Mouse (Mus musculus): Measurements from ENCODE around the gene Ston2. TPM values are rescaled to one million over a fixed set of nuclear protein-coding genes. Genes with fewer than 3 reads are reported as not detected.

Gene Ston2
- 3.5 and 6.7 TPM in 2 replicates for polyA plus RNA-seq (2014; fragmentation: Nextera tagmentation; extraction: Ambion mirVana)

GRCm38 (mm10) chr12:91787959-91788437, at the start of gene Ston2:
TSS of gene Ston2 (minus strand) at chr12:91788387.
- Histone ChIP-seq H3K4me3 (ENCODE audit: low read depth, low read length) (no peak within 1 kb of the TSS), H3K36me3 (ENCODE audit: control insufficient read depth, insufficient read depth, low read length) (no peaks in the 10 kb centered on the region), H3K9ac (ENCODE audit: low read depth, low read length) (no peak within 1 kb of the TSS), H3K9me3 (replicated peaks; ENCODE audit: control insufficient read depth, low read length) (no peaks in the 10 kb centered on the region), H3K4me1 (ENCODE audit: control insufficient read depth, insufficient read depth, low read length) (no peaks in the 10 kb centered on the region; the same call in 1 of the 2 replicates), H3K4me2 (no peak within 1 kb of the TSS), H3K27ac (ENCODE audit: low read depth, low read length) (no peak within 1 kb of the TSS), H3K27me3 (ENCODE audit: control insufficient read depth, insufficient read depth, low read length) (no peaks in the 10 kb centered on the region)
- 79% methylated on average over 9 of the region's 9 CpGs for WGBS (ENCODE audit: insufficient replicate concordance)
- ATAC-seq (replicated peaks; ENCODE audit: insufficient number of reproducible peaks, low FRiP score, low TSS enrichment) = no peak

GRCm38 (mm10) chr12:91837401-91838065, 49.3 kb upstream of the Ston2 start:
- no peaks in the 10 kb centered on the region for H3K9me3 ChIP-seq (replicated peaks; ENCODE audit: control insufficient read depth, low read length)
- H3K27ac ChIP-seq (ENCODE audit: low read depth, low read length) = no peak overlapping the region
- H3K27me3 ChIP-seq (ENCODE audit: control insufficient read depth, insufficient read depth, low read length) = no peaks in the 10 kb centered on the region
- WGBS (ENCODE audit: insufficient replicate concordance) = 74% methylated on average over 7 of the region's 7 CpGs
- no peak overlapping the region for H3K4me3 ChIP-seq (ENCODE audit: low read depth, low read length)
- no peak overlapping the region for H3K9ac ChIP-seq (ENCODE audit: low read depth, low read length)
- no peak overlapping the region for H3K4me2 ChIP-seq
- no peak for ATAC-seq (replicated peaks; ENCODE audit: insufficient number of reproducible peaks, low FRiP score, low TSS enrichment)
- no peaks in the 10 kb centered on the region for H3K4me1 ChIP-seq (ENCODE audit: control insufficient read depth, insufficient read depth, low read length)
- H3K36me3 ChIP-seq (ENCODE audit: control insufficient read depth, insufficient read depth, low read length) = peaks cover 19% of the 10 kb centered on the region

GRCm38 (mm10) chr12:91833939-91834333, 45.7 kb upstream of the Ston2 start:
- Histone ChIP-seq H3K27ac (ENCODE audit: low read depth, low read length) (no peak overlapping the region), H3K36me3 (ENCODE audit: control insufficient read depth, insufficient read depth, low read length) (0 out of 2 replicates have a peak, but pooled peaks cover 11% of the 10 kb centered on the region), H3K4me1 (ENCODE audit: control insufficient read depth, insufficient read depth, low read length) (no peaks in the 10 kb centered on the region), H3K9me3 (replicated peaks; ENCODE audit: control insufficient read depth, low read length) (no peaks in the 10 kb centered on the region), H3K27me3 (ENCODE audit: control insufficient read depth, insufficient read depth, low read length) (no peaks in the 10 kb centered on the region), H3K4me3 (ENCODE audit: low read depth, low read length) (no peak overlapping the region), H3K9ac (ENCODE audit: low read depth, low read length) (no peak overlapping the region), H3K4me2 (no peak overlapping the region)
- ATAC-seq (replicated peaks; ENCODE audit: insufficient number of reproducible peaks, low FRiP score, low TSS enrichment) = no peak
- 82% methylated on average over 5 of the region's 5 CpGs for WGBS (ENCODE audit: insufficient replicate concordance)

GRCm38 (mm10) chr12:91833237-91833938, 45.2 kb upstream of the Ston2 start:
- Histone ChIP-seq H3K4me1 (ENCODE audit: control insufficient read depth, insufficient read depth, low read length) (no peaks in the 10 kb centered on the region), H3K36me3 (ENCODE audit: control insufficient read depth, insufficient read depth, low read length) (0 out of 2 replicates have a peak, but pooled peaks cover 9% of the 10 kb centered on the region), H3K4me3 (ENCODE audit: low read depth, low read length) (no peak overlapping the region), H3K9me3 (replicated peaks; ENCODE audit: control insufficient read depth, low read length) (no peaks in the 10 kb centered on the region), H3K27ac (ENCODE audit: low read depth, low read length) (no peak overlapping the region), H3K9ac (ENCODE audit: low read depth, low read length) (no peak overlapping the region), H3K27me3 (ENCODE audit: control insufficient read depth, insufficient read depth, low read length) (no peaks in the 10 kb centered on the region), H3K4me2 (no peak overlapping the region)
- WGBS (ENCODE audit: insufficient replicate concordance) = 85% methylated on average over 3 of the region's 3 CpGs
- ATAC-seq (replicated peaks; ENCODE audit: insufficient number of reproducible peaks, low FRiP score, low TSS enrichment) = no peak

GRCm38 (mm10) chr12:91831410-91831809, 43.2 kb upstream of the Ston2 start:
- Histone ChIP-seq H3K9ac (ENCODE audit: low read depth, low read length) (no peak overlapping the region), H3K9me3 (replicated peaks; ENCODE audit: control insufficient read depth, low read length) (no peaks in the 10 kb centered on the region), H3K27me3 (ENCODE audit: control insufficient read depth, insufficient read depth, low read length) (no peaks in the 10 kb centered on the region), H3K4me1 (ENCODE audit: control insufficient read depth, insufficient read depth, low read length) (no peaks in the 10 kb centered on the region), H3K27ac (ENCODE audit: low read depth, low read length) (no peak overlapping the region), H3K4me3 (ENCODE audit: low read depth, low read length) (no peak overlapping the region), H3K4me2 (no peak overlapping the region), H3K36me3 (ENCODE audit: control insufficient read depth, insufficient read depth, low read length) (0 out of 2 replicates have a peak, but pooled peaks cover 11% of the 10 kb centered on the region)
- no peak for ATAC-seq (replicated peaks; ENCODE audit: insufficient number of reproducible peaks, low FRiP score, low TSS enrichment)
- 92% methylated on average over 7 of the region's 7 CpGs for WGBS (ENCODE audit: insufficient replicate concordance)

GRCm38 (mm10) chr12:91820461-91820860, 32.3 kb upstream of the Ston2 start:
- Histone ChIP-seq H3K27me3 (ENCODE audit: control insufficient read depth, insufficient read depth, low read length) (no peaks in the 10 kb centered on the region), H3K9me3 (replicated peaks; ENCODE audit: control insufficient read depth, low read length) (no peaks in the 10 kb centered on the region), H3K27ac (ENCODE audit: low read depth, low read length) (no peak overlapping the region), H3K4me2 (no peak overlapping the region), H3K4me3 (ENCODE audit: low read depth, low read length) (no peak overlapping the region), H3K4me1 (ENCODE audit: control insufficient read depth, insufficient read depth, low read length) (no peaks in the 10 kb centered on the region), H3K9ac (ENCODE audit: low read depth, low read length) (no peak overlapping the region), H3K36me3 (ENCODE audit: control insufficient read depth, insufficient read depth, low read length) (peaks cover 21% of the 10 kb centered on the region)
- 87% methylated on average over 12 of the region's 12 CpGs for WGBS (ENCODE audit: insufficient replicate concordance)
- ATAC-seq (replicated peaks; ENCODE audit: insufficient number of reproducible peaks, low FRiP score, low TSS enrichment) = no peak

- 92% methylated on average over 4 of the region's 4 CpGs for WGBS (ENCODE audit: insufficient replicate concordance)
- Histone ChIP-seq H3K4me1 (ENCODE audit: control insufficient read depth, insufficient read depth, low read length) (no peaks in the 10 kb centered on the region), H3K27ac (ENCODE audit: low read depth, low read length) (no peak overlapping the region), H3K4me3 (ENCODE audit: low read depth, low read length) (no peak overlapping the region), H3K9ac (ENCODE audit: low read depth, low read length) (no peak overlapping the region), H3K9me3 (replicated peaks; ENCODE audit: control insufficient read depth, low read length) (no peaks in the 10 kb centered on the region), H3K4me2 (no peak overlapping the region), H3K27me3 (ENCODE audit: control insufficient read depth, insufficient read depth, low read length) (no peaks in the 10 kb centered on the region), H3K36me3 (ENCODE audit: control insufficient read depth, insufficient read depth, low read length) (peaks cover 18% of the 10 kb centered on the region)
- no peak for ATAC-seq (replicated peaks; ENCODE audit: insufficient number of reproducible peaks, low FRiP score, low TSS enrichment)
Measured at GRCm38 (mm10) chr12:91818726-91819125, 30.5 kb upstream of the Ston2 start.

GRCm38 (mm10) chr12:91815990-91816389, 27.8 kb upstream of the Ston2 start:
- WGBS (ENCODE audit: insufficient replicate concordance) = 31% methylated on average over 10 of the region's 10 CpGs
- H3K4me3 ChIP-seq (ENCODE audit: low read depth, low read length) = no peak overlapping the region
- no peaks in the 10 kb centered on the region for H3K27me3 ChIP-seq (ENCODE audit: control insufficient read depth, insufficient read depth, low read length)
- H3K36me3 ChIP-seq (ENCODE audit: control insufficient read depth, insufficient read depth, low read length) = peaks cover 13% of the 10 kb centered on the region
- no peak overlapping the region for H3K9ac ChIP-seq (ENCODE audit: low read depth, low read length)
- no peak overlapping the region for H3K4me2 ChIP-seq
- no peak; the same call in 1 of the 2 replicates for ATAC-seq (replicated peaks; ENCODE audit: insufficient number of reproducible peaks, low FRiP score, low TSS enrichment)
- H3K4me1 ChIP-seq (ENCODE audit: control insufficient read depth, insufficient read depth, low read length) = no peaks in the 10 kb centered on the region
- no peaks in the 10 kb centered on the region for H3K9me3 ChIP-seq (replicated peaks; ENCODE audit: control insufficient read depth, low read length)
- no peak overlapping the region for H3K27ac ChIP-seq (ENCODE audit: low read depth, low read length)

Measured in heart, embryonic 11.5 days (tissue).